Comparison of ENCODE assay signal across 7 mouse cellular contexts in the genomic region with DNA sequence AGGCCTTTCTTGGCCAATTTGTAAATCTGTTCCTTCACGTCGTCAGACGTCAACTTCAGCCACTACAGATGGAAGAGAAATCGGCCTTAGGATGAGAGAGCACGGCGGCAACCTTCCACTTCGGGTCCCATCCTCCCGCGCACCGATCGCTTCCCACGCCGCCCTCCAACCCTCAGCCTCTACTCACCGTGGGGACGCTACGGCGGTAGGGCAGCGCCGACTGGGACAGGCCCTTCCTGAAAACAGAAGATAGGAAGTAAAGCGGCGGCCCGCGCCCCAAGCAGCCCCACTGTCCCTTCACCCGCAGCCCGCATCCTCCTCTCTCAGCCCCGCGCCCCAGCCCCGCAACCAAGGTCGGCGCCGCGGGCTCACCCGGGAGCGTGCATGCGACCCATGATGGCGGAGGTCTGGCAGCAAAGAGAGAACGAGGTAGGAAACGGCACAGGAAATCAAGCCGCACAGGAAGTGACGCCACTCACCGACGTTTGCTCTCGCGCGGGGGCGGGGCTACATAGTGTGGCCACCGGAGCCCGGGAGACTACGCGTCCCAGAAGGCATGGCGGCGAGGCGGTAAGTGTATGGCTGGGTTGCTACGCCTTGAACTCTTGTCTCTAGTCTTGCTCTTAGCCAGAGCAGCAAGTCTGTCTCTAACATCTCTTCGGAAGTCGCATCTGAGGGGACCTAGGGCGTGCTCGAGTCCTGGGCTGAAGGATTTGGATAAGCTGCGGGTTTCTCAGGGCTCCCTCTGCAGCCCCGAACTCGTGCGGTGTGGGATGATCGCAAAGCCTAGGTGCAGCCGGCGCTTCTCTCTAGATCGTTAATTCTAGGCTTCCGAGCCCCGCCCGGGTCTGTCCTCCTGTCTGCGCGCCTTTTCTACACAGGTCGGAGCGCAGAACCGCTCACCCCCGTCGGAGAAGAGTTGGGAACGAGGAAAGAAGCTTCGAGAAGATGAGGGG. TPM values are rescaled to one million over a fixed set of nuclear protein-coding genes. Genes with fewer than 3 reads are reported as not detected.
A peak's percentile ranks its signal among the peaks of the same experiment; 100 is the strongest.
DNase-seq lines count a peak whose midpoint lies in the region; ATAC-seq lines count a peak whose summit lies in the region.

A gene (minus strand): TSS at position 483 of the 956 bp plus-strand sequence.

- no peaks in the 10 kb centered on the region for H3K9me3 ChIP-seq in intestine, embryonic 16.5 days (ENCODE audit: control insufficient read depth, low read length)
- H3K9me3 ChIP-seq in midbrain, embryonic 11.5 days (ENCODE audit: control insufficient read depth, low read length) = no peaks in the 10 kb centered on the region

- no peaks in the 10 kb centered on the region for H3K27me3 ChIP-seq in intestine, embryonic 16.5 days (replicated peaks; ENCODE audit: control insufficient read depth, insufficient read depth, low read length)
- H3K27me3 ChIP-seq in midbrain, embryonic 11.5 days (ENCODE audit: control insufficient read depth, insufficient read depth, low read length) = no peaks in the 10 kb centered on the region

- peak; percentile 97 for DNase-seq in adrenal gland, adult 2 months
- peak; percentile 92 for DNase-seq in embryo, embryonic 11.5 days (ENCODE audit: low read depth, low spot score)
- DNase-seq in gastrocnemius, postnatal 4 days (ENCODE audit: low spot score in 2 of 2) = peak; percentile 94 to 98
- peak; percentile 98 to 99 for DNase-seq in left cerebral cortex, postnatal 36 days (ENCODE audit: low spot score in 2 of 2)
- peak; percentile 99 for DNase-seq in midbrain, embryonic 11.5 days (ENCODE audit: low spot score, missing footprints)
- DNase-seq in skeletal muscle tissue, adult 2 months (ENCODE audit: low read depth, low spot score) = peak; percentile 90

- H3K4me1 ChIP-seq in intestine, embryonic 16.5 days (ENCODE audit: control insufficient read depth, insufficient read depth, low read length) = peaks cover 8% of the 10 kb centered on the region
- peaks cover 6% of the 10 kb centered on the region; the same call in 1 of the 2 replicates for H3K4me1 ChIP-seq in midbrain, embryonic 11.5 days (ENCODE audit: control insufficient read depth, insufficient read depth, low read length)

- peak within 1 kb of the TSS; percentile 84 for H3K27ac ChIP-seq in intestine, embryonic 16.5 days (ENCODE audit: low read length)
- peak within 1 kb of the TSS; percentile 27; the same call in 1 of the 2 replicates for H3K27ac ChIP-seq in midbrain, embryonic 11.5 days (ENCODE audit: low read depth, low read length)

- H3K4me2 ChIP-seq in intestine, embryonic 16.5 days (ENCODE audit: low read depth, low read length) = peak within 1 kb of the TSS; percentile 68
- H3K4me2 ChIP-seq in midbrain, embryonic 11.5 days = peak within 1 kb of the TSS; percentile 76

- WGBS in intestine, embryonic 16.5 days = under 1% methylated on average over 78 of the region's 78 CpGs
- WGBS in midbrain, embryonic 11.5 days = under 1% methylated on average over 73 of the region's 78 CpGs

- H3K36me3 ChIP-seq in intestine, embryonic 16.5 days (ENCODE audit: control insufficient read depth, insufficient read depth, low read length) = peaks cover 13% of the 10 kb centered on the region
- peaks cover 17% of the 10 kb centered on the region for H3K36me3 ChIP-seq in midbrain, embryonic 11.5 days (ENCODE audit: control insufficient read depth, insufficient read depth, low read length)

- intact Hi-C loops in left cerebral cortex, postnatal 36 days (cut with DNase I) = loop anchor here (2.0 kb wide), 1 partner anchor 109 kb away; a partner anchor contains a TSS

- peak within 1 kb of the TSS; percentile 96 for H3K9ac ChIP-seq in intestine, embryonic 16.5 days (ENCODE audit: low read depth, low read length)
- peak within 1 kb of the TSS; percentile 97 for H3K9ac ChIP-seq in midbrain, embryonic 11.5 days (ENCODE audit: low read length)

- ATAC-seq in intestine, embryonic 16.5 days = peak; percentile 98
- ATAC-seq in midbrain, embryonic 11.5 days (ENCODE audit: low FRiP score) = peak; percentile 99

- H3K4me3 ChIP-seq in intestine, embryonic 16.5 days (ENCODE audit: low read length) = peak within 1 kb of the TSS; percentile 76
- H3K4me3 ChIP-seq in midbrain, embryonic 11.5 days (ENCODE audit: low read depth, low read length) = peak within 1 kb of the TSS; percentile 87

RNA-seq across cellular contexts. Expression of the gene that starts here (rescaled TPM):
- 100 to 1,000 TPM; 360 to 462 TPM for total RNA-seq in adrenal gland, adult 2 months (2021)
- polyA plus RNA-seq in adrenal gland, adult 2 months (2012; rRNA removed) = 52.8 and 81.0 TPM in 2 replicates
- total RNA-seq in gastrocnemius, postnatal 4 days (2021) = 100 to 1,000 TPM; 486 to 492 TPM
- polyA plus RNA-seq in intestine, embryonic 16.5 days (2015; fragmentation: Nextera tagmentation; extraction: Ambion mirVana) = 744 and 753 TPM in 2 replicates
- 100 to 1,000 TPM; 185 to 202 TPM for total RNA-seq in left cerebral cortex, postnatal 36 days (2021)
- 765 and 766 TPM in 2 replicates for polyA plus RNA-seq in midbrain, embryonic 11.5 days (2014; fragmentation: Nextera tagmentation; extraction: Ambion mirVana)

Comparison
In these comparisons a context has a peak if more than half of its experiments do, and no peak if none do; other contexts are left out.
1. Peak in every context shown above with its lines: DNase-seq, ATAC-seq, H3K4me3 ChIP-seq and H3K27ac ChIP-seq.